Mouse (Mus musculus) lung, embryonic 16.5 days (tissue): ENCODE measurements around the gene Dact1. TPM values are rescaled to one million over a fixed set of nuclear protein-coding genes. Genes with fewer than 3 reads are reported as not detected.

ENCODE experiments used
- ATAC-seq: fragments of 200-750 bp; cut with Nextera tagmentation; 2 replicates; pipeline ENCODE4 v1.8.0; 2017; ENCODE audit warnings: low read depth, mild to moderate bottlenecking, moderate library complexity
- H3K27ac ChIP-seq: fragments of 300-500 bp; sonication (generic); 2 replicates; pipeline ENCODE4 v1.5.1; 2014; ENCODE audit warnings: mild to moderate bottlenecking, control low read depth, low read length
- H3K27me3 ChIP-seq: fragments of 300-500 bp; sonication (generic); 2 replicates; pipeline ENCODE4 v1.6.1; 2014; ENCODE audit warnings: low read depth, low read length, mixed read lengths; ENCODE audit not compliant: control insufficient read depth, insufficient read depth
- H3K36me3 ChIP-seq: fragments of 300-500 bp; sonication (generic); 2 replicates; pipeline ENCODE4 v1.6.1; 2014; ENCODE audit warnings: low read length; ENCODE audit not compliant: control insufficient read depth, insufficient read depth
- H3K4me1 ChIP-seq: fragments of 300-500 bp; sonication (generic); replicated peaks from 2 replicates; pipeline ENCODE4 v1.6.1; 2014; ENCODE audit warnings: low read length, mixed read lengths; ENCODE audit not compliant: control insufficient read depth, insufficient read depth
- H3K4me2 ChIP-seq: fragments of 300-500 bp; sonication (generic); 2 replicates; pipeline ENCODE4 v1.6.1; 2014; ENCODE audit warnings: low read depth, low read length, control low read depth
- H3K4me3 ChIP-seq: fragments of 300-500 bp; sonication (generic); 2 replicates; pipeline ENCODE4 v1.5.1; 2014; ENCODE audit warnings: mild to moderate bottlenecking, low read length, control low read depth
- H3K9ac ChIP-seq: fragments of 300-500 bp; sonication (generic); 2 replicates; pipeline ENCODE4 v1.6.1; 2014; ENCODE audit warnings: low read length, control low read depth
- H3K9me3 ChIP-seq: fragments of 300-500 bp; sonication (generic); 2 replicates; pipeline ENCODE4 v1.6.1; 2016; ENCODE audit warnings: low read length; ENCODE audit not compliant: control insufficient read depth
- WGBS: fragments of 180-500 bp; shearing (Covaris S2); extraction: QIAGEN DNeasy Blood & Tissue Kit; methylation state at CpG from one replicate; pipeline ENCODE4 v1.1.7; 2014; 5-methylcytosine and 5-hydroxymethylcytosine counted together
- polyA plus RNA-seq: library from polyadenylated mRNA; unstranded; fragments of >200 nt; fragmentation: Nextera tagmentation; extraction: Ambion mirVana; gene quantifications from 2 replicates; pipeline ENCODE4 v1.2.1, GENCODE M21; 2015

Gene Dact1
- polyA plus RNA-seq, 1 experiment from 2014 or later, result 6.4 TPM

DNA sequence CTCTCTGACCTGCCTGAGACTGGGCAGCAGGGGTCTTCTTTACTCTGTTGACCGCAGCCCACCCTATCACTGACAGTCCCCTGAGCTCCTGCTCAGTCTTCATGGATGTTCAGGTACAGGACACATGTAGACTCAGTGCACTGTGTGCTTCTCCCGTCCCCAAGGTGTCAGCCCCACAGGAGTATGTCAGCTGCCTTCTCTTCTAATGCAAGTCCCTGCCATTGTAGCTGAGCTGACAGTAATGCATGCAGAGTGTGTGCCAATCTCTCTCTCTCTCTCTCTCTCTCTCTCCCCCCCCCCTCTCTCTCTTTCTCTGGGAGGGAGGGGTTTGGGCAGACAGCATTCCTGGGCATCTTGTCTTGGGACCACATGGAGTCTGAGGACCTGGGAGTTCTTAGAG, 19.2 kb upstream of the Dact1 start:
- no peak overlapping the region for H3K4me3 ChIP-seq
- H3K36me3 ChIP-seq, result no peaks in the 10 kb centered on the region
- H3K9ac ChIP-seq, result no peak overlapping the region
- no peaks in the 10 kb centered on the region for H3K9me3 ChIP-seq
- 74% methylated on average over 2 of the region's 2 CpGs for WGBS
- no peak overlapping the region for H3K4me2 ChIP-seq
- H3K27me3 ChIP-seq, result no peaks in the 10 kb centered on the region
- no peaks in the 10 kb centered on the region for H3K4me1 ChIP-seq
- no peak for ATAC-seq
- no peak overlapping the region for H3K27ac ChIP-seq

DNA sequence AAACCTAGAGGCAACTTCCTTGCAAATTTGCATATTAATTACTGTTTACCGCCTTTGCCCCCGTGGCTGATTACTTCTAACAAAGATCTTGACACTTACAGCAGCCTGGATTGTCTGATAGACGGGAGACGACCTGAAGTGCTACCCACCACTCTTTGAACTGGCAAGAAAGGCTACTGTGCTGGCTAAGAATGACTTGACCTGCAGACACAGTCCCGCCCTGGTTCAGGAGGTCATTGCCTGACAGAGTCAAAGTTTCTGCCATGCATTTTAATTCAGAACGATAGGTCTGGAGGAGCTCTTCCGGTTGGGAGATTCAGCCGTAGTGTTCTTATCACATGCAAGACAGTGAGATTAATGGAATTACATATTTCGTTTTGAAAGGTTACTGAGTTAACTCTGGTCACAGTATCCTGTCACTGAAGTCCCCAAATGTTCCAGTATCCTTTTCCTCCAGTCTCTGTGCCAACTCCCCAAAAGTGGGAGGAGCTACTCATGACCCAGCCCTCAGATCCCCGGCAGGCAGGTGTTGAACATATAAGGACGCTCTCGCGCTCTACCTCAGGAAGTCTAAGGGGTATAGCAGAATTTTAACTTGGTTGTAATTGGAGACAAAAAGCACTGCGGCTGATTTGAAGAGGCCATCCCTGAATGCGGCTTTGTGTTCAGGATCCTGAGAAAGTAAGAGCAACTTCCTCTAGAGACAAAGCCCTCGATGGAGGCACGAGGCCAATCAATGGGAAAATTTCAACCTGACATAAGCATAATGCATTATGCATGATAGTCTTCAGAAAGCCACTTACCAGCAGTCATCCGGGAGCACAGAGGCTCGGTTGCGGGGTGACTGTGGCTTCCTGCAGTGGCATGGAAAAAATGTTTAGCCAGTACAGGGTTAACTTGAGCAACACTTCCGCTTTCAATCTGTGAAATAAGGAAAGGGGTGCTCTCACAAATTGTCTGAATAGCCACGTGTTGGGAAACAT, 15.4 kb upstream of the Dact1 start:
- no peak overlapping the region; the same call in 1 of the 2 replicates for H3K9ac ChIP-seq
- 20% methylated on average over 22 of the region's 22 CpGs for WGBS
- H3K27ac ChIP-seq, result no peak overlapping the region
- H3K4me1 ChIP-seq, result no peaks in the 10 kb centered on the region
- peak; percentile 36; the same call in 1 of the 2 replicates for ATAC-seq
- peak overlapping the region; percentile 48 for H3K4me2 ChIP-seq
- no peaks in the 10 kb centered on the region for H3K27me3 ChIP-seq
- H3K36me3 ChIP-seq, result no peaks in the 10 kb centered on the region
- H3K9me3 ChIP-seq, result no peaks in the 10 kb centered on the region
- H3K4me3 ChIP-seq, result peak overlapping the region; percentile 34

DNA sequence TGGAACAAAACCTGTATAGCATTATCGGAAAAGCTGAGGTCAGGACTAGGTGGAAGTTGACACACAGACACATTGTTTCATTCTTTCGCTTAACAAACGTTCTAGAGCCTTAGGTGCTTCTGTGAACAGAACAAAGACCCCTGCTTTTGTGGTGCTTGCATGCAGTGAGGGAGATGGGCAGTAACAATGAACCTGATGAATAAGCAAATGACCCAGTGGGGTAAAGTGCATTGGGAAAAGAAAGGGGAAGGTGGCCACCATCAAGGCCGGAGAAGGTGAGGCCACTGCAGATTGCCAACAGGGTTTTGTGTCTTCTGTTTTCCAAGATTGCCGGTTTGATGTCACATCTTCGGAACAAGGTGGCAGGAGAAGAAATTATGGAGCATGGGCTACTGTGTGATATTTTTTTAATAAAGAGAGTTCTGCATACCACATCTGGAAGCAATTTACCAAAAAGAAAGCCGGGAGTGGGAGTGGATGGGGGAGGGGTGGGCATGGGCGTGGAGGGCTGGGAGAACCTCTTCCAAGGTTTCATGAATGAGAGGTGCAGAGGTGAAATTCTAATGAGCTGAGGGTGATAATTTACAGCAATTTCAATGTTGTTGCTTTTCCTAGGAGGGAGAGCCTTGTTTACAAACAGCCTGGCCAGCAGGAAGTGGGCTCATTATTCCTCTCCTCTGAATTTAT, 12.7 kb upstream of the Dact1 start:
- Histone ChIP-seq H3K9me3 (no peaks in the 10 kb centered on the region), H3K27ac (no peak overlapping the region), H3K9ac (no peak overlapping the region), H3K27me3 (no peaks in the 10 kb centered on the region), H3K36me3 (no peaks in the 10 kb centered on the region), H3K4me2 (no peak overlapping the region), H3K4me1 (no peaks in the 10 kb centered on the region), H3K4me3 (no peak overlapping the region)
- 45% methylated on average over 8 of the region's 8 CpGs for WGBS
- no peak for ATAC-seq

DNA sequence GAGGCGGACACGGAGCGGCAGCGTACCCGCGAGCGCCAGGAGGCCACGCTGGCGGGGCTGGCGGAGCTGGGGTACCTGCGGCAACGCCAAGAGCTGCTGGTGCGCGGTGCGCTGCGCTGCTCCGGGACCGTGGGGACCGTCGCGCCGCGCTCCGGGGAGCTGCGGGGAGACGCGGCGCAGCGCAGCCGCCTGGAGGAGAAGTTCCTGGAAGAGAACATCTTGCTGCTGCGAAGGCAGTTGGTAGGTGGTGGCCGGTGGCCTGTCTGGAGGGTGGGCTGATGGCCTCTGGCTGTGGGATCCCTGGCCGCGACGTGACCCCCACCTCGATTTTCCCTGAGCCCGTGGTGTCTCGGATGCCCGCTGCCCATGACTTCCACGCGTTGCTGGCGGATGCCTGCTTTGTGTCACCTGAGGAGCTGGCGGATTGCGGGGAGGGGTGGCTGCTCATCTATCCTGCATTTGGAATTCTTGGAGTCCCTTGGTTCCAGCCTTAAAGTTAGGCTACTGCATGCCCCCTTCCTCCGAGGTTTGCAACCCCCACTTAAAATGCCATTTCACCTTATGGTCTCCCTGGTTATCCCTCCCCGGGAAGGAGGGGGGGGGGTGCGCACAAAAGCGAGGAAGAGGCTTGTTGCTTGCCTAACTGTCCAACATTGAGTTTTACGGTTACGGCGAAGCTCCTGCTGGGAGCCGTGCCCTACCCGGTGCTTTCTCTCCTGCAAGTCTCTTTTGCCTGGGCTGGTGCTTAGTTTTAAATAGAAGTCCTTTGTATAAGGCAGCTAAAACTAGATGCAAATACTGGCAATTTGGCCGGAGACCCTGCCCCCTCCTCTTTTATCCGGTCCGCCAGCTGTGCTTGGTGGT, 616 bp downstream of the Dact1 start:
- Histone ChIP-seq H3K4me1 (peaks cover 9% of the 10 kb centered on the region), H3K4me3 (peak overlapping the region; percentile 86), H3K27ac (peak overlapping the region; percentile 72), H3K4me2 (peak overlapping the region; percentile 90), H3K9me3 (no peaks in the 10 kb centered on the region), H3K9ac (peak overlapping the region; percentile 83), H3K36me3 (peaks cover 1% of the 10 kb centered on the region), H3K27me3 (no peaks in the 10 kb centered on the region)
- WGBS, result under 1% methylated on average over 54 of the region's 56 CpGs
- ATAC-seq, result peak; percentile 43; the same call in 1 of the 2 replicates

DNA sequence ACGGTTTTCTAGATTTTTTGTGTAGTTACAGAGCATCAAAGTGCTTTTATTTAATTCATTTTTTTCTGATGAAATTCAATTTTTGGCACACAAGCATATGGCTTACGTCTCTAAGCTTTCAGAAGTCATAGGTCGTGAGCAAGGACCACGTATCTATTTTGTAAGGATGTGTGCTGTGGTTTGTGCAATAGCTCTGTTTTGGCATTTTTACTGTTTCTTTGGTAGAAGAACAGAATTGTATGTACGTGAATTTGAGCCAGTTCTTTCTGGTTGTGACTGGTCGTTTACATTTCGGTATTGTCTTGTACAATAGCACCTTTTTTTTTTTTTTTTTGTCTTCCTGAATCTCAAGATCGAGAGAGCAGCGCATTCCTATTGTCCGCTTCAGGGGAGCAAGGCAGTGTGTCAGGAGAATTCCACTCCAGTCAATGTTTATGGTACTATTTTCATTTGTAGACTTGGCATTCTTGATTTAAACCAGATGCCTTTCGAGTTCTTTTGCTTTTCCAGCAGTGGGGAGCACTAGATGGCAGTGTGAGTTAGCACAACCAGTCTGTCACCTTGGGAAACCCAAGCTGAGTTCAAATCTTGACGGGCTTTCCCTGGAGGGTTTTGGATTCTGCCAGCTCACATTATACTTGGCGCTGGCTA, 1.7 kb downstream of the Dact1 start:
- H3K9me3 ChIP-seq, result no peaks in the 10 kb centered on the region
- no peaks in the 10 kb centered on the region for H3K27me3 ChIP-seq
- H3K4me1 ChIP-seq, result peaks cover 9% of the 10 kb centered on the region
- WGBS, result 6% methylated on average over 13 of the region's 13 CpGs
- peak overlapping the region; percentile 90 for H3K4me2 ChIP-seq
- H3K9ac ChIP-seq, result no peak overlapping the region
- peak overlapping the region; percentile 86 for H3K4me3 ChIP-seq
- peak overlapping the region; percentile 52 for H3K27ac ChIP-seq
- peak; percentile 18; the same call in 1 of the 2 replicates for ATAC-seq
- peaks cover 5% of the 10 kb centered on the region for H3K36me3 ChIP-seq

DNA sequence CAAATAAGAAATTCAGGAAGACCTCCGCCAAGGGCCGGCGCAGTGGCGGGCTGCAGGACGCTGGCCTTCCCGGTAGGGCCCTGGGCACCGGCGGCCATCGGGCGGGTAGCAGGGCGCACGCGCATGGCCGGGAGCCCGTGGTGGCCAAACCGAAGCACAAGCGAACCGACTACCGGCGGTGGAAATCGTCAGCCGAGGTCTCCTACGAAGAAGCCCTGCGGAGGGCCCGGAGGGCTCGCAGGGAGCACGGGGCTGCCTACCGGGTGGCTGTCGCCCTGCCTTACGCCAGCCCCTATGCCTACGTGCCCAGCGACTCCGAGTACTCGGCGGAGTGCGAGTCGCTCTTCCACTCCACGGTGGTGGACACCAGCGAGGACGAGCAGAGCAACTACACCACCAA, 8.6 kb downstream of the Dact1 start:
- WGBS, result 94% methylated on average over 35 of the region's 40 CpGs
- Histone ChIP-seq H3K9me3 (peaks cover 8% of the 10 kb centered on the region), H3K4me2 (no peak overlapping the region), H3K36me3 (peaks cover 29% of the 10 kb centered on the region), H3K27ac (no peak overlapping the region), H3K9ac (no peak overlapping the region), H3K4me1 (no peaks in the 10 kb centered on the region), H3K27me3 (no peaks in the 10 kb centered on the region), H3K4me3 (no peak overlapping the region)
- no peak for ATAC-seq

DNA sequence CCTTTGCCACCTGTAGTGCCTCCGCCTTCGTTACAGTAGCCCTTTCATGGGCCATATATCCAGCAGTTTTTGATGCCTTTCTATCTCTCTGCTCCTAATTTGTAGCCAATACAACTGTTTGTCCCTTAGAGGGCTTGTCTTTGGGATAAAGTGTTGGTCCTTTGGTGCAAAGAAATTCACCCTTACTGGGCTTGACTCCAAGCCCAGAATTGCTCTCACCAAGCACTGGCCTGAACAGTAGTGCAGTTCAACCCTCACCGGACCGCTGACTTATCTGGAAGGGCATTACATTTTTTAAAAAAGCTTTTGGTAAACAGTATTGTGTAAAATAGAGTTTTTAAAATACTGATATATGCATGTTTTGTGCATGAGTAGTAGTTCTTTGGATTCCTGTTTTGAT, 9.9 kb downstream of the Dact1 start:
- H3K4me1 ChIP-seq, result no peaks in the 10 kb centered on the region
- no peak overlapping the region for H3K4me2 ChIP-seq
- WGBS, result 91% methylated on average over 4 of the region's 4 CpGs
- H3K36me3 ChIP-seq, result peaks cover 29% of the 10 kb centered on the region
- no peak for ATAC-seq
- no peak overlapping the region for H3K4me3 ChIP-seq
- no peak overlapping the region for H3K27ac ChIP-seq
- H3K27me3 ChIP-seq, result no peaks in the 10 kb centered on the region
- H3K9ac ChIP-seq, result no peak overlapping the region
- H3K9me3 ChIP-seq, result peaks cover 8% of the 10 kb centered on the region

DNA sequence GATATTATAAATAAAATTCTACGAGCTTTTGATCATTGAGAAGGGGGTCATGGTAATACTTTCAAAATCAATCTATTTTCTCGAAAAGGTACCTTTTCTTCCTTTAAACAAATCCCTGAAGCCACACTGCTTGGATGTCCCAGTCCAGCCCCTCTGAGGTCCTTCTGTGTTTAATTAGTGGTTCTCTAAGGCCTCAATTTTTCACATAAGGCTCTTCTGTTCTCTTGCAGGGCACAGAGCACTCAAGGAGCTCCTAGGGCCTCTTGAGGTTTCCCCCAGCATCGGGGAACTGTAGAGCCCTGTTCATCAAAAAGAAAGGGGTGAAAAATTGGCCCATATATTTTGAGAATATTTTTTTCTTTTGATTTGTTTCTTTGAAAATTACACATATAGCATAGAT, 23.0 kb downstream of the Dact1 start:
- no peak overlapping the region for H3K4me3 ChIP-seq
- 27% methylated on average over 3 of the region's 3 CpGs for WGBS
- H3K4me2 ChIP-seq, result no peak overlapping the region
- no peak overlapping the region for H3K27ac ChIP-seq
- ATAC-seq, result no peak
- H3K9me3 ChIP-seq, result no peaks in the 10 kb centered on the region
- no peaks in the 10 kb centered on the region for H3K27me3 ChIP-seq
- H3K4me1 ChIP-seq, result peaks cover 15% of the 10 kb centered on the region
- H3K9ac ChIP-seq, result no peak overlapping the region
- H3K36me3 ChIP-seq, result no peaks in the 10 kb centered on the region
